Mouse (Mus musculus): Measurements from ENCODE around the gene Htr6.
A peak's percentile ranks its signal among the peaks of the same experiment; 100 is the strongest.

Htr6 gene

GRCm38 (mm10) chr4:139086037-139086436, 10.7 kb upstream of the Htr6 start:
- peak; percentile 69 to 85 for DNase-seq

- no peak for DNase-seq
These were observed 10.0 kb upstream of the Htr6 start for GRCm38 (mm10) chr4:139085337-139085736.

- DNase-seq, result no peak
These were observed 7.6 kb upstream of the Htr6 start for GRCm38 (mm10) chr4:139082790-139083564.

GRCm38 (mm10) chr4:139081270-139081931, 6.0 kb upstream of the Htr6 start:
- no peak for DNase-seq

GRCm38 (mm10) chr4:139080259-139080658, 4.9 kb upstream of the Htr6 start:
- DNase-seq, result no peak

GRCm38 (mm10) chr4:139079439-139079838, 4.1 kb upstream of the Htr6 start:
- DNase-seq, result no peak

- peak in 1 of 2 experiments; percentile 33 for DNase-seq
These were observed 3.4 kb upstream of the Htr6 start for GRCm38 (mm10) chr4:139078726-139079125.

- DNase-seq, result peak in 1 of 2 experiments; percentile 42
These were observed 2.9 kb upstream of the Htr6 start for GRCm38 (mm10) chr4:139078313-139078712.

GRCm38 (mm10) chr4:139075915-139076314, 545 bp upstream of the Htr6 start:
- DNase-seq, result peak in 1 of 2 experiments; percentile 39

GRCm38 (mm10) chr4:139074060-139074459, 1.3 kb downstream of the Htr6 start:
- DNase-seq, result no peak

- DNase-seq, result no peak
These were observed 7.1 kb downstream of the Htr6 start for GRCm38 (mm10) chr4:139068287-139068686.

GRCm38 (mm10) chr4:139064831-139065230, 10.5 kb downstream of the Htr6 start:
- DNase-seq, result no peak

GRCm38 (mm10) chr4:139059569-139059968, 15.8 kb downstream of the Htr6 start:
- DNase-seq, result peak in 1 of 2 experiments; percentile 30

- DNase-seq, result no peak
These were observed 17.3 kb downstream of the Htr6 start for GRCm38 (mm10) chr4:139058029-139058428.

- no peak for DNase-seq
These were observed 18.1 kb downstream of the Htr6 start for GRCm38 (mm10) chr4:139057291-139057690.

- DNase-seq, result no peak
These were observed 19.6 kb downstream of the Htr6 start for GRCm38 (mm10) chr4:139055744-139056143.

GRCm38 (mm10) chr4:139055336-139055735, 20.0 kb downstream of the Htr6 start:
- no peak for DNase-seq

GRCm38 (mm10) chr4:139054300-139054923, 21.0 kb downstream of the Htr6 start:
- DNase-seq, result no peak

GRCm38 (mm10) chr4:139053391-139053790, 22.0 kb downstream of the Htr6 start:
- DNase-seq, result no peak

- DNase-seq, result no peak
These were observed 22.6 kb downstream of the Htr6 start for GRCm38 (mm10) chr4:139052796-139053195.

GRCm38 (mm10) chr4:139048518-139048917, 26.9 kb downstream of the Htr6 start:
- no peak for DNase-seq

GRCm38 (mm10) chr4:139046354-139046753, 29.0 kb downstream of the Htr6 start:
- no peak for DNase-seq

- no peak for DNase-seq
These were observed 30.8 kb downstream of the Htr6 start for GRCm38 (mm10) chr4:139044566-139044965.

GRCm38 (mm10) chr4:139043600-139043999, 31.8 kb downstream of the Htr6 start:
- no peak for DNase-seq

Measured in kidney, adult 8-10 months (tissue).